ENCODE assay signal across 12 mouse cellular contexts in the genomic region with DNA sequence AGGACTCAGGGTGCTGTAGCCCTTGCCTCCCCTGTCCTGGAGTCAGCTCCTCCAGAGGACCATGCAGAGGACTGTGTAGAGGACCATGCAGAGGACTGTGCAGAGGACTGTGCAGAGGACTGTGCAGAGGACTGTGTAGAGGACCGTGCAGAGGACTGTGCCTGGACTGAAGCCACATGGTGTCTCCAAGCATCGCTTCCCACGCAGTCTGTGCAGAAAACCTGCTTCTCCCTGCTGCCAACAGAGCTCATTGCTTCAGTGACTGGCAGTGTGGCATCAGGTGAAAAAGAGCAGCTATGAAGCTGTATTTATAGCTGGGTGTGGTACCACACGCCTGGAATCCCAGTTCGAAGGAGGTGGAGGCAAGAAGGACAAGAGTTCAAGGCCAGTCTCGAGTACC.
DNase-seq lines count a peak whose midpoint lies in the region; ATAC-seq lines count a peak whose summit lies in the region.
"Had no signal": no experiment of that assay in that cellular context is flagged by ENCODE, and none has a peak within 500 bp of the region (broad histone marks: within the 10 kb centered on the region; RNA-seq: fewer than 3 reads in every experiment).

No protein-coding gene starts in this region.

- intact Hi-C loops in left cerebral cortex, postnatal 36 days (cut with DNase I) = no loop called here

- no peak for ATAC-seq in CD4-positive, CD25-positive, alpha-beta regulatory T cell, adult 4 months
- ATAC-seq: forebrain, embryonic 14.5 days had no signal

- DNase-seq in ES-CJ7 (ENCODE audit: low read depth, low spot score) = peak; percentile 44
- peak; percentile 42 to 61 for DNase-seq in cerebellum, postnatal 25 days
- DNase-seq in layer of hippocampus, adult 9-11 months = peak; percentile 89
- DNase-seq in left cerebral cortex, postnatal 36 days (ENCODE audit: low spot score in 2 of 2) = peak; percentile 79 to 81
- no peak for DNase-seq in kidney, adult 11 months
- no peak for DNase-seq in testis, postnatal 10 days (ENCODE audit: low spot score)
- DNase-seq: adrenal gland, postnatal 10 days; kidney, adult 9 months; lung, adult 18-20 months; thymus, postnatal 36 days had no signal

Comparison
In these comparisons a context has a peak if more than half of its experiments do, and no peak if none do; other contexts are left out.
1. DNase-seq: peak in ES-CJ7 (single experiment), cerebellum, postnatal 25 days (2 of 2), layer of hippocampus, adult 9-11 months (single experiment) and left cerebral cortex, postnatal 36 days (2 of 2); none in kidney, adult 11 months (single experiment) and testis, postnatal 10 days (single experiment).